Comparison of ENCODE assay signal across 8 mouse cellular contexts in the genomic region with DNA sequence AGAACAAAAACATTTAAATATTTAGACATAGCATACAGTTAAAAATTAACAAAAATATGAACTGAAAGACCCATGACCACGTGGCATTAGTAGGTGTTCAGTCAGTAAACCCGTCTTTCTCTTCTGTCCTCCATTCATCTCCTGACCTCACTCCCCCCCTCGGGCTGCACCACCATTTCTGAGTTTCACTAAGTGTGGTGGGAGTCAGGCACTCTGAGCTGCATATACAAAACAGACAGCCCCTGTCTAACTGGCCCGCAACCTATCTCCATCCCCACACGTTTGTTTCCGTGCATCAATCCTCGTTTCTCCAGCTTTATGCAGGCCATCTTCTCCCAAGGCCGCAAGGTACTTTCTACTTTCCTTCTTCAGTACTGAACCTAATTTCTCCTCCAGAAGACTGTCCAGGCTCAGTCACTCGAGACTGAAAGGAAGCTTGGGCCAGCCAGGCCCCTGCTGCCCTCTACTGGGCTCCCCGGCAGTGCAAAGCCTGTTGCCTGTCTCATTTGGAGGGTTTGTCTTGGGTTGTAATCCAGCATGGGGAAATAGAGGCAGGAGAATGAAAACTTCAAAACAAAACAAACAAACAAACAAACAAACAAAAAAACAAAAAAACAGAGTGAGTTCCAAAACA. TPM values are rescaled to one million over a fixed set of nuclear protein-coding genes. Genes with fewer than 3 reads are reported as not detected.
A peak's percentile ranks its signal among the peaks of the same experiment; 100 is the strongest.
DNase-seq lines count a peak whose midpoint lies in the region; ATAC-seq and TF ChIP-seq lines count a peak whose summit lies in the region.

No protein-coding gene starts in this region.

- H3K4me3 ChIP-seq in cortical plate, adult 2 months (ENCODE audit: insufficient read depth, low read length) = no peak overlapping the region
- no peak overlapping the region for H3K4me3 ChIP-seq in intestine, embryonic 16.5 days (ENCODE audit: low read length)
- no peak overlapping the region for H3K4me3 ChIP-seq in limb, embryonic 15.5 days
- no peak overlapping the region for H3K4me3 ChIP-seq in midbrain, embryonic 14.5 days (replicated peaks; ENCODE audit: low read depth, low read length)
- H3K4me3 ChIP-seq in stomach, embryonic 16.5 days (replicated peaks; ENCODE audit: low read length) = no peak overlapping the region

- H3K9ac ChIP-seq in intestine, embryonic 16.5 days (ENCODE audit: low read depth, low read length) = no peak overlapping the region
- H3K9ac ChIP-seq in limb, embryonic 15.5 days = no peak overlapping the region
- no peak overlapping the region for H3K9ac ChIP-seq in midbrain, embryonic 14.5 days (replicated peaks; ENCODE audit: low read length)
- peak overlapping the region; percentile 58; the same call in 1 of the 2 replicates for H3K9ac ChIP-seq in stomach, embryonic 16.5 days (ENCODE audit: low read length)

- DNase-seq in urinary bladder, adult 18-20 months (ENCODE audit: low spot score in 2 of 2) = peak; percentile 50 to 65
- no peak for DNase-seq in urinary bladder, postnatal 10 days (ENCODE audit: low spot score)
- DNase-seq in gastrocnemius, postnatal 25 days = peak; percentile 47
- peak; percentile 86 for DNase-seq in midbrain, embryonic 14.5 days

- 21% methylated on average over 10 of the region's 10 CpGs for WGBS in intestine, embryonic 16.5 days
- 32% methylated on average over 10 of the region's 10 CpGs for WGBS in limb, embryonic 15.5 days
- WGBS in midbrain, embryonic 14.5 days = 30% methylated on average over 10 of the region's 10 CpGs
- WGBS in stomach, embryonic 16.5 days = 19% methylated on average over 10 of the region's 10 CpGs

- no peaks in the 10 kb centered on the region for H3K9me3 ChIP-seq in intestine, embryonic 16.5 days (ENCODE audit: control insufficient read depth, low read length)
- no peaks in the 10 kb centered on the region for H3K9me3 ChIP-seq in limb, embryonic 15.5 days
- no peaks in the 10 kb centered on the region for H3K9me3 ChIP-seq in midbrain, embryonic 14.5 days (ENCODE audit: control insufficient read depth, low read length)
- H3K9me3 ChIP-seq in stomach, embryonic 16.5 days (replicated peaks; ENCODE audit: control insufficient read depth, low read length) = no peaks in the 10 kb centered on the region

- H3K27me3 ChIP-seq in intestine, embryonic 16.5 days (replicated peaks; ENCODE audit: control insufficient read depth, insufficient read depth, low read length) = no peaks in the 10 kb centered on the region
- H3K27me3 ChIP-seq in limb, embryonic 15.5 days = no peaks in the 10 kb centered on the region
- H3K27me3 ChIP-seq in midbrain, embryonic 14.5 days (ENCODE audit: control insufficient read depth, insufficient read depth, low read length) = no peaks in the 10 kb centered on the region
- no peaks in the 10 kb centered on the region for H3K27me3 ChIP-seq in stomach, embryonic 16.5 days (ENCODE audit: control insufficient read depth, insufficient read depth, low read length)

- no peak overlapping the region for H3K27ac ChIP-seq in cortical plate, adult 2 months (ENCODE audit: insufficient read depth, low read length)
- H3K27ac ChIP-seq in intestine, embryonic 16.5 days (ENCODE audit: low read length) = no peak overlapping the region
- H3K27ac ChIP-seq in limb, embryonic 15.5 days = no peak overlapping the region
- H3K27ac ChIP-seq in midbrain, embryonic 14.5 days (replicated peaks; ENCODE audit: low read depth, low read length) = no peak overlapping the region
- H3K27ac ChIP-seq in stomach, embryonic 16.5 days (ENCODE audit: low read length) = no peak overlapping the region

- H3K36me3 ChIP-seq in intestine, embryonic 16.5 days (ENCODE audit: control insufficient read depth, insufficient read depth, low read length) = no peaks in the 10 kb centered on the region
- H3K36me3 ChIP-seq in limb, embryonic 15.5 days = no peaks in the 10 kb centered on the region; the same call in 1 of the 2 replicates
- 0 out of 2 replicates have a peak, but pooled peaks cover 4% of the 10 kb centered on the region for H3K36me3 ChIP-seq in midbrain, embryonic 14.5 days (ENCODE audit: control insufficient read depth, insufficient read depth, low read length)
- H3K36me3 ChIP-seq in stomach, embryonic 16.5 days (ENCODE audit: control insufficient read depth, insufficient read depth, low read length) = no peaks in the 10 kb centered on the region

- peak; percentile 82 for ATAC-seq in intestine, embryonic 16.5 days
- ATAC-seq in limb, embryonic 15.5 days (ENCODE audit: insufficient number of reproducible peaks, low FRiP score, low TSS enrichment, low read depth) = 0 out of 2 replicates have a peak, but pooled peaks have one; percentile 38
- ATAC-seq in midbrain, embryonic 14.5 days (ENCODE audit: low FRiP score, low TSS enrichment) = no peak; the same call in 1 of the 2 replicates
- ATAC-seq in stomach, embryonic 16.5 days (ENCODE audit: insufficient read depth, low FRiP score) = peak; percentile 60

- no peak for TF ChIP-seq POLR2A in cortical plate, adult 2 months (IDR thresholded peaks at IDR 0.05; ENCODE audit: extremely low read depth, insufficient read depth, low read length)

- H3K4me1 ChIP-seq in cortical plate, adult 2 months (ENCODE audit: control insufficient read depth, insufficient read depth, low read length) = no peaks in the 10 kb centered on the region
- no peaks in the 10 kb centered on the region for H3K4me1 ChIP-seq in intestine, embryonic 16.5 days (ENCODE audit: control insufficient read depth, insufficient read depth, low read length)
- H3K4me1 ChIP-seq in limb, embryonic 15.5 days = 0 out of 2 replicates have a peak, but pooled peaks cover 2% of the 10 kb centered on the region
- H3K4me1 ChIP-seq in midbrain, embryonic 14.5 days (ENCODE audit: control insufficient read depth, insufficient read depth, low read length) = no peaks in the 10 kb centered on the region
- H3K4me1 ChIP-seq in stomach, embryonic 16.5 days (ENCODE audit: control insufficient read depth, insufficient read depth, low read length) = 0 out of 2 replicates have a peak, but pooled peaks cover 3% of the 10 kb centered on the region

- peak; percentile 78 for TF ChIP-seq CTCF in cortical plate, adult 2 months (IDR thresholded peaks at IDR 0.05; ENCODE audit: extremely low read depth, insufficient read depth, low read length)

- H3K4me2 ChIP-seq in intestine, embryonic 16.5 days (ENCODE audit: low read depth, low read length) = no peak overlapping the region
- no peak overlapping the region for H3K4me2 ChIP-seq in limb, embryonic 15.5 days
- no peak overlapping the region for H3K4me2 ChIP-seq in midbrain, embryonic 14.5 days (ENCODE audit: low read length)
- H3K4me2 ChIP-seq in stomach, embryonic 16.5 days (ENCODE audit: low read depth, low read length) = no peak overlapping the region; the same call in 1 of the 2 replicates

RNA-seq across cellular contexts. Expression of gene Rps13, which starts 10.5 kb away (rescaled TPM):
- polyA plus RNA-seq in cortical plate, adult 2 months (2012; rRNA removed) = 462 and 464 TPM in 2 replicates
- 100 to 1,000 TPM; 232 to 233 TPM for total RNA-seq in gastrocnemius, postnatal 25 days (2021)
- polyA plus RNA-seq in intestine, embryonic 16.5 days (2015; fragmentation: Nextera tagmentation; extraction: Ambion mirVana) = 744 and 753 TPM in 2 replicates
- polyA plus RNA-seq in limb, embryonic 15.5 days (2015; fragmentation: Nextera tagmentation; extraction: Ambion mirVana) = 663 and 783 TPM in 2 replicates
- 533 and 622 TPM in 2 replicates for polyA plus RNA-seq in midbrain, embryonic 14.5 days (2014; fragmentation: Nextera tagmentation; extraction: Ambion mirVana)
- 589 and 713 TPM in 2 replicates for polyA plus RNA-seq in stomach, embryonic 16.5 days (2015; fragmentation: Nextera tagmentation; extraction: Ambion mirVana)

RNA-seq across cellular contexts. Expression of gene Plekha7, which starts 15.3 kb away (rescaled TPM):
- 25.5 and 31.7 TPM in 2 replicates for polyA plus RNA-seq in cortical plate, adult 2 months (2012; rRNA removed)
- total RNA-seq in gastrocnemius, postnatal 25 days (2021) = 1 to 10 TPM; 1.4 to 1.7 TPM
- polyA plus RNA-seq in intestine, embryonic 16.5 days (2015; fragmentation: Nextera tagmentation; extraction: Ambion mirVana) = 18.7 and 24.3 TPM in 2 replicates
- 13.8 and 15.3 TPM in 2 replicates for polyA plus RNA-seq in limb, embryonic 15.5 days (2015; fragmentation: Nextera tagmentation; extraction: Ambion mirVana)
- polyA plus RNA-seq in midbrain, embryonic 14.5 days (2014; fragmentation: Nextera tagmentation; extraction: Ambion mirVana) = 7.0 and 8.6 TPM in 2 replicates
- 19.9 and 21.5 TPM in 2 replicates for polyA plus RNA-seq in stomach, embryonic 16.5 days (2015; fragmentation: Nextera tagmentation; extraction: Ambion mirVana)
